Comparison of ENCODE assay signal across 15 mouse cellular contexts in genomic region chr15:12848196-12848975, GRCm38 (mm10). TPM values are rescaled to one million over a fixed set of nuclear protein-coding genes. Genes with fewer than 3 reads are reported as not detected.
DNase-seq lines count a peak whose midpoint lies in the region; ATAC-seq lines count a peak whose summit lies in the region.
"Had no signal": no experiment of that assay in that cellular context is flagged by ENCODE, and none has a peak within 500 bp of the region (broad histone marks: within the 10 kb centered on the region; RNA-seq: fewer than 3 reads in every experiment).

No protein-coding gene starts in this region.

- DNase-seq in adrenal gland, adult 2 months: peak; percentile 51
- no peak for DNase-seq in adrenal gland, postnatal 4 days (ENCODE audit: low spot score in 2 of 2)
- DNase-seq in liver: no peak
- DNase-seq in forelimb bud, embryonic 11.5 days (ENCODE audit: low read depth, low spot score): peak; percentile 26
- DNase-seq in skeletal muscle tissue, adult 2 months (ENCODE audit: low read depth, low spot score): peak; percentile 13
- DNase-seq in thymus, postnatal 4 days: no peak
- DNase-seq in forebrain, embryonic 11.5 days (ENCODE audit: low spot score): no peak
- DNase-seq: gastrocnemius, postnatal 10 days had no signal

- H3K36me3 ChIP-seq in liver, embryonic 12.5 days: peaks cover 96% of the 10 kb centered on the region
- H3K36me3 ChIP-seq in forebrain, embryonic 11.5 days (ENCODE audit: control insufficient read depth, insufficient read depth, low read length): peaks cover 13% of the 10 kb centered on the region; the same call in 1 of the 2 replicates

- no peak overlapping the region for H3K4me3 ChIP-seq in liver, embryonic 12.5 days
- no peak overlapping the region for H3K4me3 ChIP-seq in forebrain, embryonic 11.5 days (ENCODE audit: low read depth, low read length)
- H3K4me3 ChIP-seq: heart, embryonic 15.5 days; lung, embryonic 15.5 days; midbrain, embryonic 10.5 days had no signal

- peak overlapping the region; percentile 53 for H3K27ac ChIP-seq in liver, embryonic 12.5 days
- H3K27ac ChIP-seq in forebrain, embryonic 11.5 days (ENCODE audit: low read depth, low read length): no peak overlapping the region
- H3K27ac ChIP-seq: heart, embryonic 15.5 days; hindbrain, embryonic 14.5 days; kidney, postnatal 0 days; lung, embryonic 15.5 days; midbrain, embryonic 10.5 days had no signal

- no peaks in the 10 kb centered on the region for H3K9me3 ChIP-seq in liver, embryonic 12.5 days (replicated peaks)
- H3K9me3 ChIP-seq in forebrain, embryonic 11.5 days (ENCODE audit: control insufficient read depth, low read length): no peaks in the 10 kb centered on the region
- H3K9me3 ChIP-seq: heart, embryonic 15.5 days; lung, embryonic 15.5 days; midbrain, embryonic 10.5 days had no signal

- H3K4me1 ChIP-seq in liver, embryonic 12.5 days: peaks cover 10% of the 10 kb centered on the region
- H3K4me1 ChIP-seq in forebrain, embryonic 11.5 days (replicated peaks; ENCODE audit: control insufficient read depth, insufficient read depth, low read length): no peaks in the 10 kb centered on the region
- H3K4me1 ChIP-seq: heart, embryonic 15.5 days; lung, embryonic 15.5 days; midbrain, embryonic 10.5 days had no signal

- H3K27me3 ChIP-seq in liver, embryonic 12.5 days (replicated peaks): no peaks in the 10 kb centered on the region
- no peaks in the 10 kb centered on the region for H3K27me3 ChIP-seq in forebrain, embryonic 11.5 days (ENCODE audit: control insufficient read depth, insufficient read depth, low read length)
- H3K27me3 ChIP-seq: heart, embryonic 15.5 days; lung, embryonic 15.5 days; Patski had no signal

- ATAC-seq in liver, embryonic 12.5 days: 0 out of 2 replicates have a peak, but pooled peaks have one; percentile 58
- ATAC-seq in forebrain, embryonic 11.5 days (replicated peaks; ENCODE audit: low FRiP score): no peak
- ATAC-seq: Patski had no signal

- no peak overlapping the region for H3K4me2 ChIP-seq in liver, embryonic 12.5 days
- H3K4me2 ChIP-seq in forebrain, embryonic 11.5 days (ENCODE audit: low read depth, low read length, severe bottlenecking): no peak overlapping the region
- H3K4me2 ChIP-seq: heart, embryonic 15.5 days; hindbrain, embryonic 14.5 days; lung, embryonic 15.5 days had no signal

- WGBS in liver, embryonic 12.5 days (ENCODE audit: insufficient replicate concordance): 82% methylated on average over 11 of the region's 11 CpGs
- 91% methylated on average over 11 of the region's 11 CpGs for WGBS in forebrain, embryonic 11.5 days

- H3K9ac ChIP-seq in liver, embryonic 12.5 days: no peak overlapping the region
- H3K9ac ChIP-seq in forebrain, embryonic 11.5 days (ENCODE audit: low read length): no peak overlapping the region
- H3K9ac ChIP-seq: heart, embryonic 15.5 days; hindbrain, embryonic 14.5 days; lung, embryonic 15.5 days had no signal

RNA-seq across cellular contexts. Expression of gene Drosha, which starts 23.8 kb away (rescaled TPM):
- total RNA-seq in adrenal gland, adult 2 months (2021): 10 to 100 TPM; 34.3 to 39.5 TPM
- 14.0 TPM in 2 replicates for polyA plus RNA-seq in adrenal gland, adult 2 months (2012; rRNA removed)
- 10 to 100 TPM; 41.0 to 49.2 TPM for total RNA-seq in adrenal gland, postnatal 4 days (2021)
- 24.3 and 26.3 TPM in 2 replicates for polyA plus RNA-seq in liver, embryonic 12.5 days (2016; fragmentation: Nextera tagmentation; extraction: Ambion mirVana)
- polyA plus RNA-seq in forebrain, embryonic 11.5 days (2014; fragmentation: Nextera tagmentation; extraction: Ambion mirVana): 88.5 and 90.2 TPM in 2 replicates

RNA-seq across cellular contexts. Expression of gene 6030458C11Rik, which starts 23.9 kb away (rescaled TPM):
- total RNA-seq in adrenal gland, adult 2 months (2021): 10 to 100 TPM; 11.5 to 13.9 TPM
- 8.8 and 10.8 TPM in 2 replicates for polyA plus RNA-seq in adrenal gland, adult 2 months (2012; rRNA removed)
- total RNA-seq in adrenal gland, postnatal 4 days (2021): 10 to 100 TPM; 18.4 to 18.8 TPM
- polyA plus RNA-seq in liver, embryonic 12.5 days (2016; fragmentation: Nextera tagmentation; extraction: Ambion mirVana): 48.6 and 52.0 TPM in 2 replicates
- polyA plus RNA-seq in forebrain, embryonic 11.5 days (2014; fragmentation: Nextera tagmentation; extraction: Ambion mirVana): 35.7 and 42.2 TPM in 2 replicates

Comparison
In these comparisons a context has a peak if more than half of its experiments do, and no peak if none do; other contexts are left out.
1. DNase-seq: peak in adrenal gland, adult 2 months (single experiment), forelimb bud, embryonic 11.5 days (single experiment) and skeletal muscle tissue, adult 2 months (single experiment); none in adrenal gland, postnatal 4 days (0 of 2), liver (single experiment), thymus, postnatal 4 days (single experiment) and forebrain, embryonic 11.5 days (single experiment).